Mouse (Mus musculus) adrenal gland, adult 8-10 months (tissue): ENCODE measurements around the gene Trpm3. TPM values are rescaled to one million over a fixed set of nuclear protein-coding genes. Genes with fewer than 3 reads are reported as not detected.

Source experiments
- DNase-seq: peaks from one replicate; pipeline ENCODE4 v3.0.0; 2022
- total RNA-seq, 4 experiments: library from RNA; stranded (reverse); gene quantifications; 2 replicates each; pipeline ENCODE4 v1.2.4; 2022

The Trpm3 gene
- total RNA-seq, 4 experiments from 2014 or later, result 0.81 to 2.5 (median 1.6) TPM

DNA sequence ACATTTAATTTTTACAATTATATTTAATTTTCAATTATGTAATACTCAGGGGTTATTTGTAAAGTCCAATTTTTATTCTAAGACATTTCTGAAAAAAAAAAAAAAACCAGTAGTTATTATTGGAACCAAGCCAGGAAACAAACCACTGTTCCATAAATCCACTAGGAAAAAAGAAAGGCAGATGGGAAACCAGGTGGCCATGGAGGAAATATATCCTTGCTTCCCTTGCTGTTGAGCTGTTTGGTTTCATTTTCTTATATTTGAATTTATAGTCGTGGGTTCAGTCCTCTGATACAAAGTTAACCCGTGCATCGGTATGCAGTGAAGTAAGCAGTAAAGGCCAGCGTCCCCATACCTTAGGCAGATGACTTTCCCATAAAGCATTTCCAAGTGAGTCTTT is 720.8 kb downstream of the Trpm3 start:
- DNase-seq, result no peak

GRCm38 (mm10) chr19:22867456-22867855 is 728.6 kb downstream of the Trpm3 start:
- no peak for DNase-seq

DNA sequence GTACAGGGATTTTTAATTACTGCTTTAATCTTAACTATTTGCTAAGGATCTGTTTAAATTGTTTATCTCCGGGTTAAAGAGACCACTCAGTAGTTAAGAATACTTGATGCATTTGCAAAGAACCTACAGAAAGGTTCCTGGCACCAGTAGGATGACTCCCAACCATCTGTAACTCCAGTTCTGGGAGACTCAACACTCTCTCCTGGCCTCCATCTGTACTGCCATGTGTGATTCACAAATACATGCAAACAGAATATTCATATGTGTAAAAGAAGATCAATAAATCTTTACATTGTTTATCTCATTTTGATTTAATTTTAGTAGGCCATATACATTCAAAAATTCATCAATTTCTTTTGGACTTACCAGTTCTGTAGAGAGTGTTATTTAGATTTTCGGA is 731.0 kb downstream of the Trpm3 start:
- DNase-seq, result no peak

GRCm38 (mm10) chr19:22872456-22872855 is 733.6 kb downstream of the Trpm3 start:
- no peak for DNase-seq

DNA sequence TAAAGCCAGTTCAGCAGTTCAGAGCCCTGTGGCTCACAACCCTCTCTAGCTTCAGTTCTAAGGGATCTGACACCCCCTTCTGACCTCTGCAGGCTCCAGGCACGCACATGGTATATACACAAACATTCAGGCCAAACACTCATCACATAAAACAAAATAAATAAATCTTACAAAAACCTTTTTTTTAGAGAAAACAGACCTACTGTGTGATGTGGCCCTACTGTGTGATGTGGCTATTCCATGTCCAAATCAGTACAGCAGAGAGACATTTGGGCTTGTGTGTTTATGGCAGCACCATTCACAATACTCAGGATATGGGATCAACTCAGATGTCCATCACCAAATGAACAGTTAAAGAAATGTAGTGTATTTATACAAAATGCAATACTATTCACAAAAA is 741.4 kb downstream of the Trpm3 start:
- no peak for DNase-seq

DNA sequence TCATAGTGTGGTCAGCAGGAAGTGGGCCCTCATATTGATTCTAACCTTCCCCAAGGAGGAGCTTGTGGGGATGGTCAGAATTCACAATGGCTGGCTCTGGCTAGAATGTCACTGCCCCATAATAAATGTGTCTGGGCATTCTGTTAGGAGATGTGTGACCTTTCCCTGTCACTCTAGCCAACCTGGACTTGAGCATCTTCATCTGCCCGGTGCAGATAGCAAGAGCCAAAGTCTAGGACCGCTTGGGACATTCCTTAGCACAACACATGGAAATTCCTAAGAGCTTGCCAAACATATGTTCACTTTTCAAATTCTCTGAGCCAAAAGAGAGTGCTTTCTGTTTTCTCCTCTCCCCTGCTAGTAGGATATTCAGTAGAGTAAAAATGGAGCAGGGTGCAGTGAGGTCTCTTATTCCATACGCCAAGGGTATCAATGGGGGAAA is 743.8 kb downstream of the Trpm3 start:
- no peak for DNase-seq

DNA sequence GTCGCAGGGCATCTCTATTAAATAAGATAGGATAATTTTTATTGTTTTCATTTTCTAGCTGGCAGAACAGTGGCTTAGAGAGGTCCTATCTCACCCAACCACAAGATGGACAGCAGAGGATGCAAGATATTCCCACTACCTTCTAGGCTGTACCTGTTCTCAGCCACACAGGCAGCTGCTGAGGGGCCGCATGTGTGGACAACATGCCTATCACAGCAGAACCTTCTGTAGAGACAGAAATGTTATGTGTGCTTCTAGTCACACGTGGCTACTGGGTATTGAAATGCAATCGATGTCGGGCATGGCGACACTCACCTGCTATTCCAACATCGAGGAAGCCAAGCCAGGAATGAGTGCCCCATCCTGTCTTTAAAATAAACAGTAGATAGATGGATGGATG is 744.3 kb downstream of the Trpm3 start:
- no peak for DNase-seq

DNA sequence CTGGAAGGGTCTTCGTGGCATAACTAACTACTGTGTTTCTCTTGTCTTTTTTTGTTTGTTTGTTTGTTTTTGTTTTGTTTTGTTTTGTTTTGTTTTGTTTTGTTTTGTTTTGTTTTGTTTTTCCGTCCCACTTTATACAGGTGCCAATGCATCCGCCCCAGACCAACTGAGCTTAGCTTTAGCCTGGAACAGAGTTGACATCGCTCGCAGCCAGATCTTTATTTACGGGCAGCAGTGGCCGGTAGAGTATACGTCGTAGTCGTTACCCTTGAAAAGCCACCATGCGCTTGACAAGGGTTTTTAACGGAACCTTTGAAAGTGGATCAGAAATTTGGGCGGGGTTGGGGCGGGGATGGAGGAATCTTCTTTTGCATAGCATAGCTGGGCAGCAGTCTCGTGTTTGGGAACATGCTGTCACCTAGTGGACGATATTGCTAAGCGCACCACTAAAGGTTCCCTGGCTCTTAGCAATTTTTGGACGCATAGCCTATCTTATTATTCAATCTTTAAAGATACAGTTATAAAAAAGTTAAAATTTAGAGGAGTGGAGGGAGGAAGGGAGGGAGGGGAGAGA is 745.0 kb downstream of the Trpm3 start:
- peak; percentile 22 for DNase-seq

GRCm38 (mm10) chr19:22884357-22884756 is 745.5 kb downstream of the Trpm3 start:
- DNase-seq, result no peak

DNA sequence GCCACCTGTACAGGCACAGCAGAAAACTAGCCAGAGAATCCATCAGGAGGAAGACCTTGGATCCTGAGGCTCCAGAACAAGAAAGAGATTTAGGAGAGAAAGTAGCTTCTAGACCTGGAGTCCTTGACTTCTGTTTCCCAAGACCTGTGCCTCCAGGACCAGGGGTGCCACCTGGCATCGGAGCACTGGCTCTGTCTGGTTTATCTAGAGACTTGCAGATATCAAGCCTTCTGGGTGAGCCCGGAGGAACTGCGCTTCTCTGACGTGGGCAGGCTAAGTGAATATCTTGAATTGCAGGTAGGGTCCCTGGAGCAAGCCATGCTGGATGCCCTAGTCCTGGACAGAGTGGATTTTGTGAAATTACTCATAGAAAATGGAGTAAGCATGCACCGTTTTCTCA is 746.2 kb downstream of the Trpm3 start:
- no peak for DNase-seq

DNA sequence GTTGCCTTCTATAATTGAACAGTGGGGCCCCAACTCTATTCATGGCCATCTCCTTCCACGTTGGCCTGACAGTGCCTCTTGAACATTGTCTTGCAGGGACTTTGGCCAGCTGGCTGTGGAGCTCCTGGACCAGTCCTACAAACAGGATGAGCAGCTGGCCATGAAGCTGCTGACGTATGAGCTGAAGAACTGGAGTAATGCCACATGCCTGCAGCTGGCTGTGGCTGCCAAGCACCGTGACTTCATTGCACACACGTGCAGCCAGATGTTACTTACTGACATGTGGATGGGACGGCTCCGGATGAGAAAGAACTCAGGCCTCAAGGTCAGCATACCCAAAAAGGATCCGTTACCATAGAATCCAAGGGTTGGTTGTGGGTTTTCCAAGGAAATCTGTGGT is 763.0 kb downstream of the Trpm3 start:
- no peak for DNase-seq

DNA sequence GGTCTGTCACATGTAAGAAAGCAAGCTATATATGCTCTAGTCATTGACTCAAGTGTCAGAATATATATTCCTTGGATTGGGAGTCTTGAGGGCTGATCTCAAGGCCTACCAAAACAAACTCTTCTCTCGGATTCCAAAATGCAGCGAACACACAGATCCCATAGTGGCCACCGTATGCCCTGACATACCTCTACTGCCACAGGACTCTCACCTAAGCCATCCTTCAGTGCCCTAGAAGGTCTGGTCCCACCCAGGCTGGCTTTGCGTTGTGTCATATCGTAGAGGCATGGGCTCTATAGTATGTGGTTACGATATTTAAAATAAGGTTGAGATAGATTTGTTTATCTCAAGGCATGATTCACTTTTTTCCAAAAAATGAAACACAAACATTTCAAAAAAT is 763.5 kb downstream of the Trpm3 start:
- no peak for DNase-seq

DNA sequence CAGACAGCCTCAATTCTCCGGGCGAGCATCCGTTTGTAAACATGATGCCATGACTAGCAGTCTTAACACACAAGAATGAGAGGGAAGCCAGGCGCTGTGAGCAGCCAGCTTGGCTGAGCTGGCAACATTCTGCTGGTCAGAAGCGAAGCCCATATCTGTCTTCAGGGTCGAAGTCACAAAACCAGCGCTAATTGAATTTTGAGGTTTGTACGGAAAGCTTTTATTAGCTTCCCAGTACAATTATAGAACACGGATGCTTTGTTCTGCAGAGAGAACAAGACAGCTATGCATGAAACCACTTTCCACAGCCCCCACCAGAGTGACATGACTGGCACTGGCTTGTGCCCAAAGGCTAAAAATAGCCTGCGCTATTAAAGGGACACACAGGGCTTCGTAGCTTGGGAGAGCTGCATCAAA is 766.2 kb downstream of the Trpm3 start:
- no peak for DNase-seq

- no peak for DNase-seq
These were observed 771.8 kb downstream of the Trpm3 start for GRCm38 (mm10) chr19:22910686-22911085.

DNA sequence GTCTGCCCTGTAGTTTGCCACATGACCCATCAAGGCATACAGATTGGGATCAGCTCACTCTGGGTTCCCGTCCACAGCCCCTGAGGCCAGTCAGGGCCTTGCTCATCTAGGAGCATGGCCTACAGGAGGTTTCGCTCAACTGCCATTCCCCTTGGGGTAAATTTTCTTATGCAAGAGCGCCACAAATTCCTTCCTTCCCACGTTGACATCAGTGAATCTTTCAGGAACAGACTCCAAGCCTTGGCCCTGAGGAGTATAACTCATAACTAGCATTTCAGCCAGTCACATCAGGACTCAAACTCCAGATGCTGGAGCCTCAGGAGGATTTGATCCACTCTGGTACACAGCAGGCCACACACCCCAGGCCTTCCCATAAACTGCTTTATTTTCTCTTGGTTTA is 774.1 kb downstream of the Trpm3 start:
- no peak for DNase-seq

GRCm38 (mm10) chr19:22915868-22916642 is 777.2 kb downstream of the Trpm3 start:
- peak; percentile 72 for DNase-seq

GRCm38 (mm10) chr19:22916643-22917344 is 777.9 kb downstream of the Trpm3 start:
- peak; percentile 96 for DNase-seq

DNA sequence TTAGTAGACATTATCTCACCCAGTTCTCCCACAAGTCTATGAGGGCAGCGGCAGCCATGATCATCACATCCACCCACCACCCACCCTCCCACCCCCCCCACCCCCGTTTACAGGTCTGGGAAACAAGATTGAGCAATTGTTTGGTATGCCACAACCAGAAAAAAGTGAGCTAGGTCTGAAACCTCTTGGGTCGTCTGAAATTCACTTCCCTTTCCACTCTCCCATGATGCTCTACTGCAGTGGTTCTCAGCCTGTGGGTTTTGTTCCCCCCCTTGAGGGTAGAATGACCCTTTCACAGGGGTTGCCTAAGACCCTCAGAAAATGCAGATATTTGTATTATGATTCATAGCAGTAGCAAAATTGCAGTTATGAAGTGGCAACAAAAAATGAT is 778.5 kb downstream of the Trpm3 start:
- no peak for DNase-seq

- DNase-seq, result no peak
These were observed 782.1 kb downstream of the Trpm3 start for GRCm38 (mm10) chr19:22920949-22921348.

DNA sequence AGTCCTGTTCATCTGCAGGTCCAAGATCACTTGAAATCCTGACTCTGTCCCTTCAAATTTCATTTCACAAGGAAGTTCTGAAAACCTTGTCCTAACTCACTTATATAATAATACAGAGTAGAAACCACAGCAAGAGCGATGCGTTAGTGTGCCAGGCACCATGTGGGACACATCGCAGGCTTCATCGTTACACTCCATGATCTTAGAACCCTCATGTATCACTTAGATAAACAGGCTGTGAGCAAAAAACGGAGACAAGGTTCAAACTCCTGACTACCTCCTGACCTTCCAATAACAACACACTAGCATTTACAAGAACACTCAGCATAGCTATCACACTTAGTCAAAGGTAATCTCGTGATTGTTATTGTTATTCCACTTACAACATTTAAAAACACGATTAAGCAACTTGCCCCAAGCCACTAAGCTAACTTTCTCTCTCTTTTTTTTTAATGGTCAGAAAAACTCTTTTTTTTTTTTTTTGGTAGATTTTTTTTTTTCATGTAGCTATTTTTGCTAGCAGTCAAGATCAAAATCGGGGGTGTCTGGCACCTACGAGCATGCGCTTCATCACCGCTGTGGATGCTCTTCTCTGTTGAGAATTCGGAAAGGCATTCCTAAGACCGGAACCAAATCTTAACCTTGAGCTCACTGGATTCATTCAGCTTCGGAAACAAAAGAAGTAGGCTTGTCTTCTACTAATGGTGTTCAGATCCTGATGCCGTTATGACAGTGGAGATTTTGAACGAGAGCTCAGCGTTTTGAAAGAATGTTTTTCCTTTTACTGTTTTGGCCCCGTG is 784.2 kb downstream of the Trpm3 start:
- DNase-seq, result no peak

DNA sequence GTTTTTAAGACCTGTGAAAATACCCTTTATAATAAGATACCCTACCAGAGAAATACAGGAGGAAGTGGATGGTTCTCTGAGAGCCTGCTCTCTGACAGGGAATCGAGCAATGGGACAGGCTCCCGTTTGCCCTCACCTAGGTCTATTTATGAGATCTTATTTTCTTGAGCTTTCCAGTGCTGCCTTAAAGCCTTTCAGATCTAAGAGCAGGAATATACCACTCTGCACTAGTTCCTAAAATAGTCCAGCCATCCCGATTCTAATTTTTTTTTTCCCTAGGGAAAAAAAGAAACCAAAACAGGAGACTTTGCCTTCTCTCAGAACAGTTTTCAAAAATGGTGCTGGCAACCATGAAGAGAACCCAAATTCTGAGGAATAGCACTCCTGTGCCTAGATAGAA is 786.4 kb downstream of the Trpm3 start:
- DNase-seq, result no peak

DNA sequence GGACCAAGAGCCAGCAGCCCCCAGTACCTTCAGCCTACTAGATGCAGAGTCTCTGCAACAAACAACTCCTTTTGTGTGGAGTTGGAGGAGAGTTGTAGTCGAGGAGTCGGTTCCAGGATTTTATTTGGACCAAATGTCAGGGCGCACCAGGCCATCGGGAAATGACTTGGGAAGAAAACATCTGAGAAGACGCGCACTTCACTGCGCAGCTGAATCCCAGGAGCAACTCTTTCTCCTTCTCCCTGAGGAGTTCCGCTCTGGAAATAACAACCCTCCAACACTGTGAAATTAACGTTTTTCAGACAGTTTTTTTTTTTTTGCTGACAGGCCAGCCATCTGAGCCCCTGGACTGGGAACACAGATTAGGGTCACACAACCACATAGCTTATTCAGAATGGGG is 787.9 kb downstream of the Trpm3 start:
- no peak for DNase-seq

DNA sequence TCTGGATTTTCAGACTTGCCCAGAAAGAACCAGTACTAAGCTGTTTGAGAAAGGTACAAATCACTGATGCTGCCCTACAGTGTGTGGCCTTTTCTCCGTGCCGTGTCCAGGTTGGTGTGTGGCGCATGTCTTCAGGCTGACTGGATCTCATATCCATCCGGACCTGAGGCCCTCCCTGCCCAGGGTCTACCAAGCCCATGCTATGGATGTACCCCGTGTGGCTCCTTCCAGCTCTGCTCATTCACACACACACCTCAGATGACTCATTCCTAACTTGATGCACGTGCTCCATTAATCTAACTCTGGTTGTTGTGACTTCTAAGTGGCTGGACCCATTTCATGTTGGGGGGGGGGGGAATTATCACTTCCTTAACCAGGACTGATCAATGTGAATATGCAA is 789.5 kb downstream of the Trpm3 start:
- no peak for DNase-seq
